Mouse (Mus musculus): Measurements from ENCODE around the gene Tmem53.

DNA sequence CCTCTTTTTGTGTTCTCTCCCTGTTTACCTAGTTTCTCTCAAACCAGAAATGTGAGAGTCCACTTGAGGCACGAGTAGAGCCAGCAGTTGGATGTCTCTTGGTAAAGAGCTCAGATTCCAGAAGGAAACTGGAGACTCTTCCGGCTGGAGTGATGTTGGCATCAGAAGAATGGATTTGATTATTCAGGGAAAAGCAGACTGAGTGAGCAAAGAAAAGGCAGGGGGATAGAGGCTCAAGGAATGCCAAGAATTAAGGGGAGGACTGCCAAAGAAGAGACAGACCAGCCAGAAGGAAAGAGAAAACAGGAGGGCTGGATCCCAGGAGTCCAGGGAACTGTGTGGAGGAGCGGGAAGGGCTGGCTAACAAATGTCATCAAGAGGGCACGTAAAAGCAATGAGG, 15.9 kb upstream of the Tmem53 start:
- no peak for TF ChIP-seq EP300 (optimal IDR thresholded peaks at IDR 0.05)
- no peak for TF ChIP-seq CTCF (IDR thresholded peaks at IDR 0.05; ENCODE audit: low read depth)
